Comparison of ENCODE assay signal across 8 mouse cellular contexts in the genomic region with DNA sequence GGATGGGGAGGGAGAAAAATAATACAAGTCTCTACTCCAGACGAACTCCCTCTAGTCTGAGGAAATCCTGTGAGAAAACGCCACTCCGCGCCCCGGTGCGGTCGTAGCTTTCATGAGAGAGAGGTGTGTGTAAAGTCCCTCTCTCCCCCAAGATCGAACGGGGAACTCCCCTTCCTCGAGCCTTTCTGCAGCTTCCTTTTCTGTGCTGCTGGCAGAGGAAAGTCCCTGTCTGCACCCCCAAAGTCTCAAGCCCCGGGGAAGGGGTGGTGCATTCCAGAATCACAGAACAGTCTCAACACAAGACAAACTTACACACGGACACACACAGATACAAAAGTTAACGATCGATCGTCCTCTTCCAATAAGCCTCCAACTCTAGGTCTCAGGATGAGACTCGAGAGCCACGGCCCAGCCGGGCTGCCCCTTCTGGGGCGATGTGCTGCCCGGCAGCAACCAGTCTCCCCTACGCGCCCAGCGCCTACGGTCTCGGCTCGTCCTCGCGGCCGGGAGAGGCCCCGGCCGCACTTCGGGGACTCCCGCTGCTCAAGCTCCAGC. TPM values are rescaled to one million over a fixed set of nuclear protein-coding genes. Genes with fewer than 3 reads are reported as not detected.
DNase-seq lines count a peak whose midpoint lies in the region; ATAC-seq and TF ChIP-seq lines count a peak whose summit lies in the region.

No protein-coding gene starts in this region.

- peaks cover 68% of the 10 kb centered on the region for H3K27me3 ChIP-seq in E14TG2a.4 (ENCODE audit: insufficient read depth, low read length)
- H3K27me3 ChIP-seq in embryonic facial prominence, embryonic 10.5 days (replicated peaks; ENCODE audit: low read depth, poor library complexity, severe bottlenecking), result peaks cover 6% of the 10 kb centered on the region
- H3K27me3 ChIP-seq in heart, embryonic 13.5 days (replicated peaks), result no peaks in the 10 kb centered on the region
- peaks cover 16% of the 10 kb centered on the region for H3K27me3 ChIP-seq in midbrain, embryonic 10.5 days (ENCODE audit: low read depth, poor library complexity, severe bottlenecking)
- no peaks in the 10 kb centered on the region for H3K27me3 ChIP-seq in splenic B cell, adult 2 months (ENCODE audit: control insufficient read depth, insufficient read depth, low read length, poor library complexity, severe bottlenecking)

- H3K27ac ChIP-seq in embryonic facial prominence, embryonic 10.5 days (replicated peaks), result peak overlapping the region; percentile 93
- H3K27ac ChIP-seq in heart, embryonic 13.5 days (replicated peaks), result peak overlapping the region; percentile 86
- peak overlapping the region; percentile 98 for H3K27ac ChIP-seq in midbrain, embryonic 10.5 days (replicated peaks)

- under 1% methylated on average over 33 of the region's 33 CpGs for WGBS in embryonic facial prominence, embryonic 10.5 days
- WGBS in heart, embryonic 13.5 days, result under 1% methylated on average over 33 of the region's 33 CpGs
- under 1% methylated on average over 33 of the region's 33 CpGs for WGBS in midbrain, embryonic 10.5 days

- H3K4me3 ChIP-seq in E14TG2a.4 (replicated peaks; ENCODE audit: low read length), result peak overlapping the region; percentile 84
- H3K4me3 ChIP-seq in embryonic facial prominence, embryonic 10.5 days, result peak overlapping the region; percentile 99
- H3K4me3 ChIP-seq in heart, embryonic 13.5 days, result peak overlapping the region; percentile 99
- H3K4me3 ChIP-seq in midbrain, embryonic 10.5 days, result peak overlapping the region; percentile 88

- no peaks in the 10 kb centered on the region for H3K9me3 ChIP-seq in E14TG2a.4 (ENCODE audit: low read length)
- H3K9me3 ChIP-seq in embryonic facial prominence, embryonic 10.5 days, result no peaks in the 10 kb centered on the region
- no peaks in the 10 kb centered on the region for H3K9me3 ChIP-seq in heart, embryonic 13.5 days
- no peaks in the 10 kb centered on the region for H3K9me3 ChIP-seq in midbrain, embryonic 10.5 days (replicated peaks)

- H3K9ac ChIP-seq in heart, embryonic 13.5 days, result peak overlapping the region; percentile 100

- peak; percentile 92 for DNase-seq in A20 (ENCODE audit: low read depth, low spot score)
- DNase-seq in embryonic facial prominence, embryonic 10.5 days (ENCODE audit: low spot score), result peak; percentile 60
- peak; percentile 54 to 66 for DNase-seq in kidney, postnatal 4 days
- DNase-seq in midbrain, embryonic 10.5 days (ENCODE audit: low spot score), result peak; percentile 57
- peak; percentile 93 for DNase-seq in splenic B cell, adult 2 months (ENCODE audit: low read depth, low spot score)
- DNase-seq in frontal cortex, postnatal 36 days (ENCODE audit: low spot score in 2 of 2), result no peak

- H3K36me3 ChIP-seq in E14TG2a.4 (ENCODE audit: insufficient read depth, low read length), result no peaks in the 10 kb centered on the region
- H3K36me3 ChIP-seq in embryonic facial prominence, embryonic 10.5 days (replicated peaks), result peaks cover 13% of the 10 kb centered on the region
- H3K36me3 ChIP-seq in heart, embryonic 13.5 days, result no peaks in the 10 kb centered on the region
- H3K36me3 ChIP-seq in midbrain, embryonic 10.5 days, result peaks cover 9% of the 10 kb centered on the region
- H3K36me3 ChIP-seq in splenic B cell, adult 2 months (ENCODE audit: control insufficient read depth, insufficient read depth, low read length, poor library complexity, severe bottlenecking), result peaks cover 4% of the 10 kb centered on the region

- TF ChIP-seq CTCF in E14TG2a.4 (conservative IDR thresholded peaks at IDR 0.05; ENCODE audit: low read length), result no peak

- no peak for ATAC-seq in heart, embryonic 13.5 days (ENCODE audit: extremely low read depth, insufficient number of reproducible peaks, low FRiP score, low TSS enrichment)

- peak overlapping the region; percentile 81 for H3K4me2 ChIP-seq in heart, embryonic 13.5 days

- H3K4me1 ChIP-seq in E14TG2a.4 (replicated peaks; ENCODE audit: low read depth, low read length), result peaks cover 25% of the 10 kb centered on the region
- H3K4me1 ChIP-seq in embryonic facial prominence, embryonic 10.5 days, result peaks cover 42% of the 10 kb centered on the region
- peaks cover 50% of the 10 kb centered on the region for H3K4me1 ChIP-seq in heart, embryonic 13.5 days
- H3K4me1 ChIP-seq in midbrain, embryonic 10.5 days, result peaks cover 41% of the 10 kb centered on the region

RNA-seq across cellular contexts. Expression of a gene that starts 1.4 kb away (rescaled TPM):
- polyA plus RNA-seq in embryonic facial prominence, embryonic 10.5 days (2016; fragmentation: Nextera tagmentation; extraction: Ambion mirVana), result 4.4 TPM in 2 replicates
- polyA plus RNA-seq in heart, embryonic 13.5 days (2015; fragmentation: Nextera tagmentation; extraction: Ambion mirVana), result 3.6 and 3.8 TPM in 2 replicates
- 4.0 and 4.3 TPM in 2 replicates for polyA plus RNA-seq in midbrain, embryonic 10.5 days (2016; fragmentation: Nextera tagmentation; extraction: Ambion mirVana)

RNA-seq across cellular contexts. Expression of a gene that starts 48.6 kb away (rescaled TPM):
- polyA plus RNA-seq in embryonic facial prominence, embryonic 10.5 days (2016; fragmentation: Nextera tagmentation; extraction: Ambion mirVana), result 1.2 and 1.4 TPM in 2 replicates
- 4.3 and 5.2 TPM in 2 replicates for polyA plus RNA-seq in heart, embryonic 13.5 days (2015; fragmentation: Nextera tagmentation; extraction: Ambion mirVana)
- polyA plus RNA-seq in midbrain, embryonic 10.5 days (2016; fragmentation: Nextera tagmentation; extraction: Ambion mirVana), result 0.37 and 0.48 TPM in 2 replicates

Comparison
In these comparisons a context has a peak if more than half of its experiments do, and no peak if none do; other contexts are left out.
1. DNase-seq: peak in A20 (single experiment), embryonic facial prominence, embryonic 10.5 days (single experiment), kidney, postnatal 4 days (2 of 2), midbrain, embryonic 10.5 days (single experiment) and splenic B cell, adult 2 months (single experiment); none in frontal cortex, postnatal 36 days (0 of 2).
2. Peak in every context shown above with its lines, with median percentiles within 50 percentile points of each other: H3K4me3 ChIP-seq and H3K27ac ChIP-seq.